Mouse (Mus musculus) spleen, adult 18-20 months (tissue): ENCODE data around the gene Rapgef4.

Experiments
- DNase-seq, 2 experiments: peaks; one replicate each; pipeline ENCODE4 v3.0.0; 2022; ENCODE audit warnings: mixed read lengths in 2 of 2

Gene Rapgef4

DNA sequence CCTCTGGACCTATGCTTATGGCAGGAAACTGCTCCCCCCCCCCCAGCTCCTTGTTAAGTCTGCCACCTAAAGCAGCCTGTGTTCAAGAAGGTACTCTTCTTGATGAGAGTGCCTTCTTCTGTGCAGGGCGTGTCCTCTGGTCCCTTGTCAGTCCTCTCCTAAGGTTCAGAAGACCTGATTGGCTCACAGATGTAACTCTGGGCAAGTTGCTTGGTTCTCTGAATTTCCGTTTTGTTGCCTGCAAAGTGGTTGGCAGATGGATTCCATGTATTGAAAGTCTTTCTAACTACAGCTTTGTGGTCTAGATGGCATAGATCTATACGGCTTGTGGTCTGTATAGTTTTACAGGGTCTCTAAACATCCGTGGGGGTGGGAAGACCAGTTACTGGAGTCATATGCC lies 101.8 kb downstream of the Rapgef4 start:
- DNase-seq, result no peak

DNA sequence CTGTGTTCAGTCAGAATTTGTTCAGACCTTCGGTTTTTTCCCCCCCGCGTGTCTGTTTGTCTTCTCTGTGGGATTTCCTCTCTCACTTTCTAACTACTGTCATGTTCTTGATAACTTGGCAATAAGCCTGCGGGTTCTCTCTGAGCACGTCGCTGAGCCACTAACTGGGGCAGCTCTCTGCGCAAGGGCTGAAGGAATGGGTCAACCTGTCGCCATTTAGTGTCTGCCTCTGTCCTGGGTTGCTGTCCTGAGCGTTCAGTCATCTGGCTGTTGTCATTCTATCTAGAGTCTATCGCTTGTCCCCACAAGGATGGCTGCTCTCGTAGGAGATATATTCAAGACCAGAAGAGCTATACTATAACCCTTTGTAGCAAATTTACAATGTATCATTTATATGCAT lies 107.8 kb downstream of the Rapgef4 start:
- no peak for DNase-seq

DNA sequence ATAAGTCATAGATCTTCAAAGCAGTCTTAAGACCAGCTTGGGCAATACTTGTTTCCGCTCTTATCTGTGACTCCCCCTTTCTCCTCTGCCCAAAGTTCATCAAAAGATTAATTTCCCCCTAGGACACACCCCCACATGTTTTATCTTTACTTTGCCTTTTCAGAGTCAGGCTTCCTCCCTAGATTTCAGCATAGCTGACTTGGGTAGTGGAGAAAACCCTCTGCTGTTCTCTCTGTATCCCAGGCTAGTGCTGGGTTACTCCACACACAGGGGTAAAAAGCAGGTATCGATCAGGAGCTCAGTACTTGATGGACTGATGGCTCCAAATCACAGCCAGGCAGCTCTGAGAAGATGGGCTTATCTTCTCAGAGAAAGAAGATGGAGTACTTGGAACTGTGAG lies 109.0 kb downstream of the Rapgef4 start:
- DNase-seq, result no peak

DNA sequence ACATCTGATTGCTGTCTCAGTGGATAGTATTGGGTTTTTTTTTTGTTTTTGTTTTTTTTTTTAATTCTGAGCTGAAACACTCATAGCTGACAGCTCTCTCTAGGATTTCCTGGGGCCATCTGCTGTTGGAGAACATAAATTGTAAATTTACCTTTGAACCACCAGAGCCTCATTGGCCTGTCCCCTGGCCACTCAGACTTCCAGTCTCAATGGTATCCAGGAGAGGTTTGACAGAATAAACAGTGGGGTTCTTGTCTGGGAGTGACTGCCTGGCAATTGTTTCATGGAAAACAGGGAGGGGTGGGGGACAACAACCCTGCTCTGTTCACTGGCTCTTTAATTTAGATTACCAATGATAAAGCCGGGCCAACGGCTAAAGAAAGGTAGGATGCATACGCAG lies 111.0 kb downstream of the Rapgef4 start:
- DNase-seq, result no peak

DNA sequence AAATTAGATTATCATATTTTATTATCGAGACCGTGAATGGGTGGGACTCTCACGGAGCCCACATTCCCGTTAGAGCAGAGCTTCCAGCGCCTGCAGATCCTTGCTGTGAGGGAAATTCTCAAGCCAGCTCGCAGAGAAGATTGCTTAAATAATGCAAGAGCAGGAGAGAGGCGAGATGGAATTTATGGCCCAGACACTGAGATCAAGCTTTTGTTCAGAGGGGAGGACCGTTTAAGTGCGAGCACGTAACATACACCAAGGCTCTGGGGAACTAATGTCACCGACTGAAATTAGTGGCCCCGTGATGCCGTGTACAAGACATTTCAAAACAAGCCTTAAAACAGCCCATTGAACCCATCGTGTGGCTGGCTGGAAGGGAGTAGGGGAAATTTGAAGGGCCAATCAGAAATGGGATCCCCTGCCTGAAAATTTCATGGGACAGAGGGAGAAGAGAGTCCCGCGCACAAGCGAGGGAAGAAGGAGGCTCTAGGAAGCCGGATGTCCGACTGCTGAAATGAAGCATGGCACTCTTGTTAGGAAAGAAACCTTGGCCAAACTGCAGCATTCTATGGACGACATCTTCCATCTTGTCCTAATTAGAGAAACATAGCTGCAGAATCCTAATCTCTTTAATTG lies 112.5 kb downstream of the Rapgef4 start:
- no peak for DNase-seq

DNA sequence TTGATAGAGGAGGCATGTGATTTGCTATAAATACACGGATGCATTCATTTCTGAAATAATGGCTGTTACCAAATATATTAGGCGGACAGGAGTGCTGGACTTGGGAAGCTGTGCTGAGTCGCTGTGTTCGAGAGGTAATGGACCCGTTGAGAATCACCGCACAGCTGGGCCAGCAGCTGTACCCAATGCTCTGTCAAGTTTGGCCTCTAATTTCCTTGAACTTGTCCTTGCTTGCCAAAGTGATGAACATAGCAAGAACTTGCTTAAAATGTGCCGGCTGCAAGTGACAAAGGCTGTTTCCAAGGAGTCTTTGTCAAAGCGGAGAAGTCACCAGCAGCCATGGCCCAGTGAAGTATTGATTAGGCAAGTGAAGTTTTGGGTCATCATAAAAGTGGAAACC lies 113.0 kb downstream of the Rapgef4 start:
- no peak for DNase-seq

DNA sequence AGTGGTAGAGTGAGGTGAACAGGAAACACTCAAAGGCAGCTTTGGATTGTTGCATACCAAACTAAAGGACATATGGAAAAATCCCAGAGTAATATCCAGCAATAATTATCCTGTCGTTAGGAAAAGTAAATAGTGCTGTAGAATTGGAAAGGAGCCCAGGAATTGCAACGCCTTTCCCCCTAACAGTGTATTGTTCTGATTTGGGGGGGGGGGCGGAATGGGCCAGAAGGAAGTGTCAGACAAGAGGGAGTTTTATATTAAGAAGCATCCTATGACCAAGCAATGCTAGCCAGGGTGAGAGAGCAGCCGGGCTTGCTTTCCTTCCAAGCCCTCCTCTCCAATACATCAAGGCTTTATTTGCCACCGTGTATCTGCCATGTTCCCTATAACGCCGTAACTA lies 113.4 kb downstream of the Rapgef4 start:
- no peak for DNase-seq

DNA sequence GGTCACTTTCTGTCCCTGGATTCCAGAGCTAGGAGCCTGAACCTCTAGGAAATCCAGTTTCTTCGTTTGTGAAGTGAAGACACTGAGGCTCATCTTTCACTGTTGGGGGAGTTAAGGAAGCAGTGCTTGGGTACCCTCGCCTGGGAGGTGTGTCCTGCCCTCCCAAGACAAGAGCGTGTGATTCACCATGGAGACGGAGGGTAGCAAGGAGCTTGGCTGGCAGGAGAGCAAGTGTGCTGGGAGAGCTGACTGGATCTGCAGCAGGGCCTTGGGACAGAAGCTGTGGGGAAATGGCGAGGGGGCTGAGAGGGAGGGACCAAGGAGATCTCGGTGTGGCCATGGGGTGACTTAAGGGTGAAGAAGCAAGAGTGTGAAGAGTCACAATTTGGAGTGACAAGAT lies 114.0 kb downstream of the Rapgef4 start:
- DNase-seq, result no peak

DNA sequence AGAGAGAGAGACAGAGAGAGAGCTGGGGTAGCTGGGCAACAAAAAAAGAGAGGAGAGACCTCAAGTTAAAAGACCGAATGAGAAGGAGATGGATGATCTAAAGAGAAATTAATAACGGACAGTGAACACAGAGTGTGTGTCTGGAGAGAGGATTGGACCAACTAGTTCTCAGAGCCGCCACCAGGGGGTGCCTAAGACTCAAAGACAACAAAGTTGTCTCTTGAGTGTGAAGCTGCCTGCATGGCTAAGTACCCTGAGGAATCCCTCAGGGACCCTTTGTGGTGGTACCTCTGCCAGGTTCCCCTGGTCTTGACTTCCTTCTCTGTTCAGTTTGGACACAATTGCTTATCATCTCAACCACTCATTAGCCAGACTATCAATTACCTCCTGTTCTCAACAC lies 115.3 kb downstream of the Rapgef4 start:
- peak; percentile 64 to 80 for DNase-seq

DNA sequence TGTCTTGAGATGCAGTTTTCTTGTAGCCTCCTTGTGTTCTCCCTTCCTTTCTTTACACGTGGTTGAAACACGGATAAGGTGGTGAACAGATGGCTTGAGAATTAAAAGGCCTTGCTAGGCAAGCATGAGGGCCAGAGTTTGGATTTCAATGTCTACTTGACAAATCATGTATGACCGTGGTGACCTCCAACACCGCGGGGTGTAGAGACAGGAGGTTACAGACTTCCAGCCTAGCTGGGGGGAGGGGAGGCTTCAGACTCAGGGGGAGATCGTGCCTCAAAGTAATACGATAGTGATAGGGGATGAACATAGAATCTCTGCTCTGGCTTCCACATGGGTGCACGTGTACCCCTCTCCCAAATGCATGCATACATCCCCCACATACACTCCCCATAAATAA lies 117.3 kb downstream of the Rapgef4 start:
- no peak for DNase-seq

DNA sequence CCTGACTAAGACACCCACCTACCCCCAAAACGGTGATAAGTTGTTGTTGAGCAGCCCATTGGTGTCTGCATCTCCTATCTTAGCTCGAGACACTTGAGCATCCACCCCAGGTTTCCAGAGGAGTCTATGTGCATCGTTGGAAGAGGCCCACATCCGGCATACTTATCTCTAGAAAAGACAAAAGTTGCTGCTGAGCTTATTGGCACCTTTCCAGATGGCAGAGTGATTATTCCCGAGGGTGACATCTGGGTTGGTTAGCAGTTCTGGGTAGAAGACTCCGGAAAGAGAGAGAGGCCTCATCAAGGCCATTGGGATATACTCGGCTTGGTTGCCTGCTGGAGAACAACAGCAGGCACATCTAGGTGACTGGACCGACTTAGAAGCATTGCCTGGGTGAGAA lies 123.6 kb downstream of the Rapgef4 start:
- DNase-seq, result no peak

DNA sequence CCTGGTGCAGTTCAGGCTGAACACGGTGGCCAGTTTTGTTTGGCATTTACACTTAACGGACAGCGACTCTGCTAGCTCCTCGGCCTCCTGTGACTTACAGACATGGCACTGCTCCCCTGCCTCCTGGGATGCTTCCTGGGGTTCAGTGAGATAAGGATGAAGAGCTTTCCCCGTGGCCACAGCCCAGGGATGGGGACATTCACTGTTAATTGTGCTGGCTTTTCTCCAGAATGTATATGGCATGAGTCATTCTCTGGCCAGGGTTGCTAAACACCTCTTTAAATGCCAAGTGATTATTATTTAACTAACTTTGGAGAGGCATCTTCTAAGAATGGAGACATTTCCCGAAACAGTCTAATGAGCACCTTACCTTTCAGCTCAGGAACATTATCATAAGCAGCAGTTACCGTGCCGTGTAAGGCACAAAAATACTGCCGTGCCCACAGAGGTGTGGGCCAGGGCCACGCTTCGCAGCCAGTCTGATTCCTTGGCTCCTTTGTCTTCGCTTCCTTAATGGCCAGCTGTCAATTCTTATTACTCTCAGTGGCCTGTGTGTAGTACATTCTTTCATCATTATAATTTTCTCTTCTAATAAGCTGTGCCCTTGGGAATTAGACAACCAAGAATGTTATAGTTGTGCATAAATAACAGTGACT lies 126.6 kb downstream of the Rapgef4 start:
- no peak for DNase-seq

DNA sequence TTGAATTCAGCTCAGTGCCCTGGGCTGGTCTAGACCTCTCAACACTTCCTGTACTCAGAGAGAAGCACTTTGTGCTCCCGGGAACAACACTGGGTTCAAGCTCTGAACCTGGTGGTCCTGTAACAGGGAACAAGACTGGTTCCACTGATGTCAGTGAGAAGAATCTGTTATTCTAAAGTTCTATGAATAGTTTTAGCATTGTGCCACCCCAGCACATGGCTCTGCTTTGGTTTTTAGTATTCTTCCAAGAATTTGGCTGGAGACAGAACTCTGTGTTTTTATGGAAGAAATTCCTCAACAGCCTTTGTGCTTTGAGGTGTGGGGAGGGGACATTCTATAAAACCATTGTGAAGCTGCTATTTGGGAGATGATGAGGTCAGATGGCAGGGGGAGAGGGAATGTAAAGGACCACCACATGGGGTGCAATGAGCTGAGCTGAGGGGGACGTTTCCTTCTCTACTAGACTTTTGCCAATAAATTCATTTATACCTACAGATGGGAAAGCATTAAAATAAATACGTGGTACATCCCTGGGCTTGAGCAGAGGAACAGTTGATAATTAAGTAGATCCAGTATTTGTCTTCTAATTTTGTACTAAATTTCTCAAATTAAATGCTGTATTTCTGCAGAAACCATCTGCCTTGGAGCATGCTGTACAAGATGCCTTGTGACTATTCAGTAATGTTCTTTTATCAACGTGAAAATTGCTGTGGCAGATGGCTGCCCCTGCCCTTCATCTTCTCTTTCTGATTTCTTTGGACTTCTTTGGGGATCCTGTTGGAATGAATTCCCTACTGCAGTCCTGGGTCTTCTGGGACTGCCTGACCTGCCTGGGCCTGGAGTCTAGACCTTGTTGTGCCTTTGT lies 127.6 kb downstream of the Rapgef4 start:
- DNase-seq, result no peak

DNA sequence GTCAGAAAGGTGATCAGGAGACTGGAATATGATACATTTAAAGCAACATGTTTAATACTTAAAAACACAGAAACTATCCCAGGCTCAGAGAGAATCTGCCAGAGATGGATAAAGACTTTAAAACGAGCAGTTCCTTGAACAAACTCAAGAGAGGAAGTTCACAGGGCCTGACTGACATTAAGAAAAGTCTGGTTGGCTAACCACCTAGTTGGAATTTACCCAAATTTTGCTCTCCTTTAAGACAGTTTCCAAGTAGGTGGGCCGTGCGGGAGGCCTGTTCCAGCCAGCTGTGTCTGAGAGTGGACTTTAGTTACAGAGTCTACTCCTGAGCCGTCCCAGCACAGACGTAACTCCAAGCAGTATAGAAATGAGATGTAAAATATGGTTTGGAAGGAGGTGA lies 129.4 kb downstream of the Rapgef4 start:
- no peak for DNase-seq

DNA sequence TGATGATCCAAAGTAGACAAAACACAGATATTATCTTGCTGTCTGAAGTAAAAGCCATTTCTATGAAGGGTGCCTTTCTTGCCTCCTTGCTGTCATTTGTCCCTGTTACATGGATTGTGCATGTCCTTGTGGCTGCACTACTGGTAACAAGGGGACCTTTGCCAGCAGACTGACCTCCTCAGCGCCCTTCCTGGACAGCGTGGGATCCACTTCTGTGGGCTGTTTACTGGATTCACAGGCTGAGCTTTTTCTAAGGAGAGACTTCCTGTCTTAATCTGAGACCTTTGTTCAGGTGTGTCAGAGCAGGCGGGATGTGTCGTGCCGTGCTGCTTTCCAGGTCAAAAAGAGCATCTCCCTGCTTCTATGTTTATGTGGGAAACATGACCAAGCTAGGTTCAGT lies 132.7 kb downstream of the Rapgef4 start:
- DNase-seq, result peak in 1 of 2 experiments; percentile 16

DNA sequence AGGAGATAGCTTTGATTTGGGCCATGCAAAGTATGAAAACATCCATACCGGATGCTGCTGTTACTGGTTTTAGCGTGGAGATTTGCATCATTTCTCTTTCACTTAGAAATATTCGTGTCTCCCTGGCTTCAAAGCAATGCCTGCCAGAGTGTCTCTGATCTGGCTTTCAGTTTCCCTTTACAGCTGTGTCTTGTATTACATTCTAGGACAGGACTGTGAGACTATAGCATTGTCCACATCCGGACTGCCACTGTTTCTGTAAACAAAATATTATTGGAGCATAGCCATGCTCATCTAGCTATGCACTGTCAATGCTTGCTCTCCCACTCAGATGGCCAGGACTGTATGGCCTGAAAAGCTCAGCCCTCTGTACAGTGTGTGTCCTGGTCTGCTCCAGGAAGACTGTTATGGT lies 133.1 kb downstream of the Rapgef4 start:
- no peak for DNase-seq

DNA sequence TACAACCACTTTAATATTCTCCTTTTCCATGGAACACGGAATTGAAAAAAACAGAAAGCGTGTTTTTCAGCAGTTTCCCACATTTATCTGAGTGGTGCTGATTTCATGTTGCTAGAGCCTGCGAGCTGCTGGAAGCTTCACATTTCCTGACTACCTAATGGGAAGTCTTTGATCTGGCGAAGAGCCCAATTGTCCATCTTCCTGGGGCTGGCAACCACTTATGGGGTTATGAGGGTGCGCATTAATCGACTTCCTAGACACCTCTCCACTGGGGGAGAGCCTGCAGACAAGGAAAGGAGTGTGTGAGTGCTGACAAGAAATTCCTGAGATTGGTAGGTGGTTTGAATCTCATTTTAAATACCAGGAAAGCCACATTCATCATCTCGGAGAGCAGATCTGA lies 135.1 kb downstream of the Rapgef4 start:
- no peak for DNase-seq

DNA sequence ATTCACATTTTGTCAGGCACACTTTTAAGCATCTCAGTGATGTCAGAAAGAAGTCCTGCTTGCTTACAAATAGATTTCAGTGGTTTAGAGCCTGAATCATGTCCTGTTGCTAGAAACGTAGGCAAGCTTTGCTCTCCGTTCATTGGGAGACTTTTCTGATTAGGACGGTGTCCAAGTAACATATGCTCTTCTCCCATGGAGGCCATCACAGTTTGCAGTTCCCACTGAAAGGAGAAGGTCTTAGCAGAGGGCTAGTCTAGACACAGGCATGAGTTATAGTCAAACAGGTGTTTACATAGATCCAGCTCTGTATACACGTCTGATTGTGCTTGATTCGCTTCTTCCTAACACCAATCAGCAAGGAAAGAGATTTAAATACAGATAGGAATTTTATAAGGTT lies 135.7 kb downstream of the Rapgef4 start:
- DNase-seq, result no peak

DNA sequence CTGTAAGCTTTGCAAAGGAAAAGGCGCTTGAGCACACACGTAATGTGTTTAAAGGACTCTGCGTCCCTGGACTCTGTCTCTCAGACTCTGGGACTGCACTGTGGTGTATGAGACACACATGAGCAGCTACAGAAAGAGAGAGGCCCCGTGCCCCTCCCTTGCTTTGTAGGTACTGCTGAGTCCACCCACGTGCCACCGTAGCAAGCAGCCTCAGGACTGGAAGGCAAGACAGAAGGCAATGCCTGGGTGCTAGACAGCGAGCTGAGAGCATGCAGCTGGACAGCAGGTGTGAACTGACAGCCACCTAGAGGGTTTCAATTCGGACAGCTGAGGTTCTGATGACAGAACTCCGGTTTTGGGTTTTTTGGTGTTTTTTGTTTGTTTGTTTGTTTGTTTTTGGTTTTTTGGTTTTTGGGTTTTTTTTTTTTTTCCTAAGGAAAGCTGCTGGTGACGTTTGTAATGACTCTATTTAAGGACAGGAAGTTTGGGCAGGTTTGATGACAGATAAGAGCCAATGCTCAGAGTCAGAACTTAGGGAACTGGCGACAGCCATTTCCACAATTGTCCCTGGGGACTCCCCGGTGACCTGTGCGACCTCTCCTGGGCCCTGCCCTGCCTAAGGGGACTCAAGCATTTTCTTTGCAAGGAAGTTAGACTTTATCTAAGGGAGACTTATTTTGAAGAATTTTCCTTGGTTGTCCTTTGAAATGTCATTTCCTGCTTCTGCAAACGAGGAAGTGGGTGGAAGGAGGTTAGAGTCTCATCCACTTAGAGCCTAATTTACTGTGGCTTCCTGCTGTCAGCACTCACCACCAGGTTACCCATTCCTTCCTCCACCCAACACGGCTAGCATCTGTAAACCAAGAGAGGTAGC lies 136.3 kb downstream of the Rapgef4 start:
- peak; percentile 57 to 58 for DNase-seq

DNA sequence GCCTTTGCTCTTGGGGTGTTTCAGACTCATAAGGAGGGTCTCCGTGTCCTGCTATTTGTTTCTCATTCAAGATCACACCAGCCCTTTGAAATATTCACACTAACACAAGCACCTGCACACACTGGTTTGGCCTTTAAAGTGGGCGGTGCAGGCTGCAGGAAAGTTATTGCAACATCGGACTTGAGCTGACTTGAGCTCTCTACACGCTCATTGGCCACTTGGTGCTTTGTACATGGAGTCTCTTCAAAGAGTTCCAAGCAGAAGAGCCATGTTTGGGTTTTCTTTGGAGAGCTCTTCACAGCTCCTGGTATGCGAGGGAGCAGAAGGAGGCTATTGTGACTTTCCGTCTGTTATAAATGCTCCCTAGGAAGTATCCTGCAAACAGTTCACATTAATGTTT lies 139.2 kb downstream of the Rapgef4 start:
- DNase-seq, result no peak

DNA sequence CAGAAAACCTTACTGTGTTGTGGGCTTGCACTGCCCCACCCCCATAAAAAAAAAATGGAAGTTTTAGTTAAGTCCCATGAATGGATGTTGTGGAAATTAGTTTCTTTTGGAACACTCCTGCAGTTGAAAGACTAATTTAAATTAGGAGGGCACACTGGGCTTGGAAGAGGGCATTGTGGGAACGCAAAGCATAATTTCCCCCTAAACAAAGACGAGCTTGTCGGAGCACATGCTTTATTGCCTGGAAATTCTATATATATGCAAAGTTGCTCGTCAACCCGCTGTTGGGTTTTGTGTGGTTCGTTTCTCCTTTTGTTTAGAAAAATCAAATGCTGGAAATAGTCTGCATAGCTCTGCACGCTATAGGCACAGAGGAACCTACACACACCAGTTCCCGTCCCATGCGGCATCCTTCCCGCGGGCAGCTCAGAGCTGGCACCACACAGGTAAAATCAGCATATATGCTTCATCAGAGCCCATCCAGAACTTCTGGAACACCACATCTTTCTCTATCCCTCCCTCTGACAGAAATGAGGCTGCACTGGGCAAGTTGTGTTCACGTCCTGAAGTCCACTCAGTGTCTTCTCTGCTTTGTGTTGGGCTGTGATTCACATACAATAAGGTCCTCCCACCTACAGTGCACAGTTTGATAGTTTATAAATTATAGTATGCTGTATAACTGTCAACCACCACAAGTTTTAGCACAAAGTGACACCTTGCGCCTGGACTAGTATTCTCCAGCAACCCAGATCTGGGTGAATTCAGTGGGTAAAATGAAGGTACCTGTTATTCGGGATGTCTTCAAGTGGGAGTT lies 141.6 kb downstream of the Rapgef4 start:
- DNase-seq, result no peak

DNA sequence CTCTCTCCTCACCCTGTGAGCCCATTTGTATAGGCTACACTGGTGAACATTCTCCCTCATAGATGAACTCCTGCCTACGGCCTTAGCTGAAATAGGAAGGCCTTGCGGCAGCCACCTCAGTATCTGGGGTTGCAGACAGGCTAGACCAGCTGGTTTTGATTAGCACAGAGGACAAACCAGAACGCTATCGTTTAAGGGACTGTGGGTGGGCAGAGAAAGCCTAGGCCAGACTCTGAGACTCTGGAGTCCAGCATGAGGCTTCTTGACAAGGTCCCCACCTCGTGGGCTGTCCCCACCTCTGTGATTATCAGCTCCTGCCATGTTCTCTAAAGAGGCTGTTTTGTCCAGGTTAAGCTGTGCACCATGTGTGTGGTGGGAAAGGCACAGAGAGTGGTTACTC lies 142.8 kb downstream of the Rapgef4 start:
- DNase-seq, result no peak
